Mouse (Mus musculus) forebrain, embryonic 14.5 days (tissue): ENCODE measurements around the gene Dnajb12. TPM values are rescaled to one million over a fixed set of nuclear protein-coding genes. Genes with fewer than 3 reads are reported as not detected.

Source experiments
- ATAC-seq: fragments of 200-750 bp; cut with Nextera tagmentation; 2 replicates; pipeline ENCODE4 v1.8.0; 2017; ENCODE audit warnings: mild to moderate bottlenecking, moderate library complexity
- DNase-seq: peaks from one replicate; pipeline ENCODE4 v3.0.0-alpha.2; 2015; ENCODE audit warnings: low spot score
- H3K27ac ChIP-seq: fragments of 300-500 bp; sonication (generic); 2 replicates; pipeline ENCODE4 v1.5.1; 2014; ENCODE audit warnings: low read depth, mild to moderate bottlenecking, control low read depth, low read length, moderate library complexity
- H3K27me3 ChIP-seq: fragments of 300-500 bp; sonication (generic); replicated peaks from 2 replicates; pipeline ENCODE4 v1.6.1; 2014; ENCODE audit warnings: low read length, control low read depth, mixed read lengths; ENCODE audit not compliant: control insufficient read depth, insufficient read depth
- H3K36me3 ChIP-seq: fragments of 300-500 bp; sonication (generic); 2 replicates; pipeline ENCODE4 v1.6.1; 2014; ENCODE audit warnings: low read length, control low read depth; ENCODE audit not compliant: control insufficient read depth, insufficient read depth
- H3K4me1 ChIP-seq: fragments of 300-500 bp; sonication (generic); 2 replicates; pipeline ENCODE4 v1.6.1; 2014; ENCODE audit warnings: antibody characterized with exemption, low read length, control low read depth; ENCODE audit not compliant: control insufficient read depth, insufficient read depth
- H3K4me2 ChIP-seq: fragments of 300-500 bp; sonication (generic); 2 replicates; pipeline ENCODE4 v1.6.1; 2014; ENCODE audit warnings: mild to moderate bottlenecking, control low read depth, low read length
- H3K4me3 ChIP-seq: fragments of 300-500 bp; sonication (generic); 2 replicates; pipeline ENCODE4 v1.5.1; 2014; ENCODE audit warnings: low read depth, low read length, control low read depth
- H3K9ac ChIP-seq: fragments of 300-500 bp; sonication (generic); 2 replicates; pipeline ENCODE4 v1.6.1; 2014; ENCODE audit warnings: mild to moderate bottlenecking, low read length, control low read depth, moderate library complexity
- H3K9me3 ChIP-seq: fragments of 300-500 bp; sonication (generic); replicated peaks from 2 replicates; pipeline ENCODE4 v1.6.1; 2016; ENCODE audit warnings: low read length, control low read depth, mixed read lengths; ENCODE audit not compliant: control insufficient read depth
- WGBS: fragments of 180-500 bp; shearing (Covaris S2); extraction: QIAGEN DNeasy Blood & Tissue Kit; methylation state at CpG from one replicate; pipeline ENCODE4 v1.1.7; 2014; 5-methylcytosine and 5-hydroxymethylcytosine counted together
- polyA plus RNA-seq: library from polyadenylated mRNA; unstranded; fragments of >200 nt; fragmentation: Nextera tagmentation; extraction: Ambion mirVana; gene quantifications from 2 replicates; pipeline ENCODE4 v1.2.1, GENCODE M21; 2014

Gene Dnajb12
- polyA plus RNA-seq, 1 experiment from 2014 or later: 18.8 TPM

GRCm38 (mm10) chr10:59898180-59898778 is 18.9 kb downstream of the Dnajb12 start:
- no peaks in the 10 kb centered on the region for H3K9me3 ChIP-seq
- H3K4me1 ChIP-seq: peaks cover 57% of the 10 kb centered on the region
- peak overlapping the region; percentile 30; the same call in 1 of the 2 replicates for H3K9ac ChIP-seq
- no peak for DNase-seq
- H3K4me3 ChIP-seq: no peak overlapping the region
- peaks cover 28% of the 10 kb centered on the region for H3K36me3 ChIP-seq
- H3K27ac ChIP-seq: peak overlapping the region; percentile 99
- 54% methylated on average over 9 of the region's 9 CpGs for WGBS
- H3K4me2 ChIP-seq: no peak overlapping the region
- H3K27me3 ChIP-seq: no peaks in the 10 kb centered on the region
- ATAC-seq: no peak

GRCm38 (mm10) chr10:59898935-59899334 is 19.6 kb downstream of the Dnajb12 start:
- Histone ChIP-seq H3K36me3 (peaks cover 23% of the 10 kb centered on the region), H3K4me1 (peaks cover 57% of the 10 kb centered on the region), H3K27ac (peak overlapping the region; percentile 99), H3K4me3 (no peak overlapping the region), H3K27me3 (no peaks in the 10 kb centered on the region), H3K4me2 (peak overlapping the region; percentile 38), H3K9me3 (no peaks in the 10 kb centered on the region), H3K9ac (peak overlapping the region; percentile 59)
- ATAC-seq (no peak), DNase-seq (no peak)
- 28% methylated on average over 2 of the region's 2 CpGs for WGBS

- peak overlapping the region; percentile 59 for H3K9ac ChIP-seq
- WGBS: 3% methylated on average over 21 of the region's 21 CpGs
- no peaks in the 10 kb centered on the region for H3K9me3 ChIP-seq
- DNase-seq (peak; percentile 97), ATAC-seq (peak; percentile 92)
- H3K27me3 ChIP-seq: no peaks in the 10 kb centered on the region
- peaks cover 17% of the 10 kb centered on the region for H3K36me3 ChIP-seq
- H3K27ac ChIP-seq: peak overlapping the region; percentile 99
- peaks cover 57% of the 10 kb centered on the region for H3K4me1 ChIP-seq
- H3K4me3 ChIP-seq: no peak overlapping the region
- peak overlapping the region; percentile 38 for H3K4me2 ChIP-seq
These were observed 20.2 kb downstream of the Dnajb12 start for GRCm38 (mm10) chr10:59899341-59900173.

GRCm38 (mm10) chr10:59900174-59900435 is 20.7 kb downstream of the Dnajb12 start:
- Histone ChIP-seq H3K27me3 (no peaks in the 10 kb centered on the region), H3K9me3 (no peaks in the 10 kb centered on the region), H3K4me2 (peak overlapping the region; percentile 38; the same call in 1 of the 2 replicates), H3K36me3 (peaks cover 15% of the 10 kb centered on the region), H3K27ac (peak overlapping the region; percentile 99), H3K9ac (peak overlapping the region; percentile 45; the same call in 1 of the 2 replicates), H3K4me3 (no peak overlapping the region), H3K4me1 (peaks cover 57% of the 10 kb centered on the region)
- ATAC-seq (no peak), DNase-seq (no peak)
- WGBS: 23% methylated on average over 4 of the region's 4 CpGs

- no peak for DNase-seq
- Histone ChIP-seq H3K36me3 (peaks cover 7% of the 10 kb centered on the region), H3K9me3 (no peaks in the 10 kb centered on the region), H3K27ac (peak overlapping the region; percentile 99), H3K4me1 (peaks cover 57% of the 10 kb centered on the region), H3K4me2 (no peak overlapping the region), H3K9ac (no peak overlapping the region), H3K4me3 (no peak overlapping the region), H3K27me3 (no peaks in the 10 kb centered on the region)
- ATAC-seq: no peak
- WGBS: 51% methylated on average over 4 of the region's 4 CpGs
These were observed 21.6 kb downstream of the Dnajb12 start for GRCm38 (mm10) chr10:59900939-59901338.

- Histone ChIP-seq H3K27me3 (no peaks in the 10 kb centered on the region), H3K27ac (peak overlapping the region; percentile 54), H3K9ac (no peak overlapping the region), H3K4me1 (peaks cover 56% of the 10 kb centered on the region), H3K4me2 (no peak overlapping the region), H3K36me3 (peaks cover 1% of the 10 kb centered on the region; the same call in 1 of the 2 replicates), H3K9me3 (no peaks in the 10 kb centered on the region), H3K4me3 (no peak overlapping the region)
- ATAC-seq: no peak
- no peak for DNase-seq
- WGBS: 81% methylated on average over 1 of the region's 1 CpGs
These were observed 22.1 kb downstream of the Dnajb12 start for GRCm38 (mm10) chr10:59901463-59901862.

GRCm38 (mm10) chr10:59901986-59902605 is 22.7 kb downstream of the Dnajb12 start:
- WGBS: 65% methylated on average over 8 of the region's 8 CpGs
- H3K9ac ChIP-seq: no peak overlapping the region
- H3K27ac ChIP-seq: no peak overlapping the region; the same call in 1 of the 2 replicates
- H3K4me1 ChIP-seq: peaks cover 50% of the 10 kb centered on the region
- no peaks in the 10 kb centered on the region for H3K27me3 ChIP-seq
- no peaks in the 10 kb centered on the region for H3K36me3 ChIP-seq
- no peak overlapping the region for H3K4me3 ChIP-seq
- DNase-seq: no peak
- no peak for ATAC-seq
- no peaks in the 10 kb centered on the region for H3K9me3 ChIP-seq
- no peak overlapping the region for H3K4me2 ChIP-seq

GRCm38 (mm10) chr10:59902606-59902990 is 23.2 kb downstream of the Dnajb12 start:
- Histone ChIP-seq H3K9ac (no peak overlapping the region), H3K4me3 (no peak overlapping the region), H3K4me1 (peaks cover 46% of the 10 kb centered on the region), H3K4me2 (no peak overlapping the region), H3K9me3 (no peaks in the 10 kb centered on the region), H3K27ac (no peak overlapping the region), H3K27me3 (no peaks in the 10 kb centered on the region), H3K36me3 (no peaks in the 10 kb centered on the region)
- no peak for DNase-seq
- WGBS: 69% methylated on average over 8 of the region's 8 CpGs
- no peak for ATAC-seq

- no peaks in the 10 kb centered on the region for H3K27me3 ChIP-seq
- no peaks in the 10 kb centered on the region for H3K9me3 ChIP-seq
- no peaks in the 10 kb centered on the region for H3K36me3 ChIP-seq
- ATAC-seq: no peak
- no peak overlapping the region for H3K27ac ChIP-seq
- no peak overlapping the region for H3K4me2 ChIP-seq
- no peak overlapping the region for H3K9ac ChIP-seq
- 67% methylated on average over 7 of the region's 7 CpGs for WGBS
- no peak for DNase-seq
- H3K4me1 ChIP-seq: peaks cover 45% of the 10 kb centered on the region
- H3K4me3 ChIP-seq: no peak overlapping the region
These were observed 23.8 kb downstream of the Dnajb12 start for GRCm38 (mm10) chr10:59903170-59903569.
